Mouse (Mus musculus) midbrain, embryonic 11.5 days (tissue): ENCODE measurements around the gene Vti1b. TPM values are rescaled to one million over a fixed set of nuclear protein-coding genes. Genes with fewer than 3 reads are reported as not detected.
A peak's percentile ranks its signal among the peaks of the same experiment; 100 is the strongest.

Experiments
- ATAC-seq: fragments of 200-750 bp; cut with Nextera tagmentation; 2 replicates; pipeline ENCODE4 v1.8.0; 2017; ENCODE audit warnings: moderate TSS enrichment, moderate library complexity; ENCODE audit not compliant: low FRiP score
- DNase-seq: peaks from one replicate; pipeline ENCODE4 v3.0.0; 2015; ENCODE audit warnings: low spot score; ENCODE audit errors: missing footprints
- H3K27ac ChIP-seq: fragments of 300-500 bp; sonication (generic); 2 replicates; pipeline ENCODE4 v1.5.1; 2014; ENCODE audit warnings: low read depth, low read length
- H3K27me3 ChIP-seq: fragments of 300-500 bp; sonication (generic); 2 replicates; pipeline ENCODE4 v1.6.1; 2014; ENCODE audit warnings: mild to moderate bottlenecking, low read length, moderate library complexity, mixed read lengths; ENCODE audit not compliant: control insufficient read depth, insufficient read depth
- H3K36me3 ChIP-seq: fragments of 300-500 bp; sonication (generic); 2 replicates; pipeline ENCODE4 v1.6.1; 2014; ENCODE audit warnings: mild to moderate bottlenecking, low read length, moderate library complexity, mixed read lengths; ENCODE audit not compliant: control insufficient read depth, insufficient read depth
- H3K4me1 ChIP-seq: fragments of 300-500 bp; sonication (generic); 2 replicates; pipeline ENCODE4 v1.6.1; 2014; ENCODE audit warnings: low read length; ENCODE audit not compliant: control insufficient read depth, insufficient read depth
- H3K4me2 ChIP-seq: fragments of 300-500 bp; sonication (generic); 2 replicates; pipeline ENCODE4 v1.6.1; 2014; ENCODE audit warnings: mild to moderate bottlenecking, moderate library complexity
- H3K4me3 ChIP-seq: fragments of 300-500 bp; sonication (generic); 2 replicates; pipeline ENCODE4 v1.5.1; 2014; ENCODE audit warnings: low read depth, low read length
- H3K9ac ChIP-seq: fragments of 300-500 bp; sonication (generic); 2 replicates; pipeline ENCODE4 v1.6.1; 2014; ENCODE audit warnings: low read length
- H3K9me3 ChIP-seq: fragments of 300-500 bp; sonication (generic); 2 replicates; pipeline ENCODE4 v1.6.1; 2016; ENCODE audit warnings: low read length; ENCODE audit not compliant: control insufficient read depth
- WGBS: fragments of 180-500 bp; shearing (Covaris S2); extraction: QIAGEN DNeasy Blood & Tissue Kit; methylation state at CpG from one replicate; pipeline ENCODE4 v1.1.7; 2014; 5-methylcytosine and 5-hydroxymethylcytosine counted together
- polyA plus RNA-seq: library from polyadenylated mRNA; unstranded; fragments of >200 nt; fragmentation: Nextera tagmentation; extraction: Ambion mirVana; gene quantifications from 2 replicates; pipeline ENCODE4 v1.2.1, GENCODE M21; 2014

Vti1b gene
- polyA plus RNA-seq, 1 experiment from 2014 or later = 101 TPM

DNA sequence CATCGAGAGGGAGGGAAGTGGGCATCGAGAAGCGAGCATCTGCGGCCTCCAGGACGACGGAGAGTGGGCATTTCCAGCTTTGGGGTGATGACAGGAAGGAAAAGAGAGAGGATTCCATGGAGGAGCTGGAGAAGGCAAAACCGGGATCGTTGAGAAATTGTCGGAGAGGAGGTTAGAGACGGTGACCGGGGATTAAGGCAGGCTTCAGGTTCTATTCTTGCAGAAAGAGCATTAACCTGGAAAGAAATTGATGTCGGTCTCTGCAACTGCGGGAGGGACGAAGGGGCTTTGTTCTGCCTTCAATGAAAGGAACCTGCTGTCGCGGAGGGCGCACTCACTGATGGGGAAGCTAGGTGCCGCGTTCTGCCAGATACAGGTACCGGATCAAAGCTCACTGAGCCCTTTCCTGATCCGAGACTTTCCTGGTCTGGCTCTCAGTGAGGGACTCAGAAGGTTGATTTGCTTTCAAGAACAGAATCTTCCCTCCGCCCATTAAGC is 41.2 kb downstream of the Vti1b start:
- DNase-seq = peak; percentile 90
- Histone ChIP-seq H3K27ac (no peak overlapping the region), H3K4me2 (peak overlapping the region; percentile 90), H3K9ac (peak overlapping the region; percentile 58), H3K27me3 (peaks cover 27% of the 10 kb centered on the region), H3K4me1 (peaks cover 10% of the 10 kb centered on the region; the same call in 1 of the 2 replicates), H3K9me3 (no peaks in the 10 kb centered on the region), H3K36me3 (no peaks in the 10 kb centered on the region), H3K4me3 (peak overlapping the region; percentile 45)
- ATAC-seq = no peak
- WGBS = 2% methylated on average over 22 of the region's 22 CpGs

DNA sequence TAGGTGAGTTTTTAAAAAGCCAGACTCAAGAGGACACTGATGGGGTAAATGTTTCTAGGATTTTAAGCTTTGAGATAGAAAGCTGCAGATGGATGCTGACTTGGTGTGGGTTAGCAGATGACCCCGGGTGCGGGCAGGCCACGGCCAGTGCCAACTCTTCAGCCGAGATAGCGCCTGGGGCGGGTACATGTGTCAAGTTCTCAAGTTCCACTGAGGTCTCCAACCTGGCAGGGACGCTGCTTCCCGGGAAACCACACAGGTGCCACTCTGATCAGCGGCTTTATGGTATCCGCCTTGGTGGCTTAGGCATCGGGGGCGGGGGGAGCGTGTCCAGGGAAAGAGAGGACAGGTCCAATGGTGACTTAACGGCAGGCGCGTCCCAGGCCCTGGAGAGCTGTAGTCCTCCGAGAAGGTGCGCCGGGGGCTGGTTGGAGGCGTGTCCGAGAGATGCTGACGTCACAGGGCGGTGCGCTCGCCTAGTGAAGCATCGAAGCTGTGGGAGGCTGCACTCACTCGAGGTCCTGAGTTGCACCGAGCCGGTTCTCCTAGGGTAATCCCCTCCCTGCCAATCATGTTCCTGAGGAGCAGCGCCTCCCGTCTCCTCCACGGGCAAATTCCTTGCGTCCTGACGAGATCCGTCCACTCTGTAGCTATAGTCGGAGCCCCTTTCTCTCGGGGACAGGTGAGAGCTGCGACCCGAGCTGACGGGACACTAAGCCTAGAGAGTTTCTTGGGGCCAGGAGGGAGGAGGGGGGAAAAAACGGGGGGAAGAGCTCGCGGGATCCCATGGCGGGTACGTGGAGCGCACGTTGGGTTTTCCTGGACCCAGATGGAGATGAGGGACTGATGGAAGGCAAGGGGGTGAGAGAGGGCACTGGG is 41.9 kb downstream of the Vti1b start, which contains the start of gene Arg2:
Gene Arg2, plus strand, starts transcription at position 479 of the 879 bp plus-strand sequence.
- peak; percentile 91 for ATAC-seq
- H3K27ac ChIP-seq = no peak within 1 kb of the TSS
- peak within 1 kb of the TSS; percentile 58 for H3K9ac ChIP-seq
- DNase-seq = peak; percentile 96
- under 1% methylated on average over 47 of the region's 47 CpGs for WGBS
- H3K4me2 ChIP-seq = peak within 1 kb of the TSS; percentile 90
- peaks cover 10% of the 10 kb centered on the region; the same call in 1 of the 2 replicates for H3K4me1 ChIP-seq
- H3K36me3 ChIP-seq = no peaks in the 10 kb centered on the region
- no peaks in the 10 kb centered on the region for H3K9me3 ChIP-seq
- peak within 1 kb of the TSS; percentile 45 for H3K4me3 ChIP-seq
- H3K27me3 ChIP-seq = peaks cover 27% of the 10 kb centered on the region

DNA sequence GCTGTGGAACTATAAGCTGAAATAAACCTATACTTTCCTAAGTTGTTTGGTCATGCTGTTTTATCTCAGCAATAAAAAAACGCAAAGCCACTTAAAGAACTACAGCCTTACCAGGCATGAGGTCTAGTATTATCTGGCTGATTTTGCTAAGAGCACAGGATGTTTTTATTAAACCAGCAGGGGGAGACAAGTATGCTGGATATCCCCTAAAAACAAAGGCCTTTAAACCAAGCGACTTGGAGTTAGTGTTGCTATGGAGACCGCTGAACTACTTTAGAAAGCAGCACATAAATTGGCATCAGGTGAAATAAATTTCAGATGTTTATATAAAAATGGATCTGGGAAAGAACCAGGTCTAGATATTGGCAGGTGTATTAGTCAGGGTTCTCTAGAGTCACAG is 49.6 kb downstream of the Vti1b start:
- no peak overlapping the region for H3K27ac ChIP-seq
- H3K4me3 ChIP-seq = no peak overlapping the region
- no peak for ATAC-seq
- 33% methylated on average over 3 of the region's 3 CpGs for WGBS
- no peaks in the 10 kb centered on the region for H3K27me3 ChIP-seq
- no peaks in the 10 kb centered on the region for H3K4me1 ChIP-seq
- H3K36me3 ChIP-seq = no peaks in the 10 kb centered on the region
- no peaks in the 10 kb centered on the region for H3K9me3 ChIP-seq
- DNase-seq = no peak
- H3K4me2 ChIP-seq = no peak overlapping the region
- H3K9ac ChIP-seq = no peak overlapping the region

DNA sequence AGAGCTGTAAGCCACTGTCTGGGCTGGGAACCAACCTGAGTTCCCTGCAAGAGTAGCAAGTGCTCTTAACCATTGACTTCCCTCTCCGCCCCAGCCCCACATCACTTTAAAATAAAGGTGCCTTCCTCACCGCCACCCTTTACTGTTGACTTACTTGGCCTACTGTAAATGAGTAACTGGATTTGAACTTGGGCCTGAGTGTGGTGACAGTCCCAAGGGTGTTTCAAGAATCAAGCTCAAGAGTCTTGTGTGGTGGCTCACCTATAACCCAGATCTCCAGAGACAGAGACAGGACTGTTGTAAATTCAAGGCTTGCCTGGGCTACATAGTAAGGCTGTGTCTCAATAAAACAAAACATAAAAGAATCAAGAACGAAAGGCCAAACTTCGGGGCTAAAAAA is 53.5 kb downstream of the Vti1b start:
- Histone ChIP-seq H3K4me1 (no peaks in the 10 kb centered on the region), H3K9ac (no peak overlapping the region), H3K4me2 (no peak overlapping the region), H3K4me3 (no peak overlapping the region), H3K9me3 (no peaks in the 10 kb centered on the region), H3K27ac (no peak overlapping the region), H3K27me3 (no peaks in the 10 kb centered on the region), H3K36me3 (no peaks in the 10 kb centered on the region)
- ATAC-seq = no peak
- 90% methylated on average over 4 of the region's 4 CpGs for WGBS
- DNase-seq = no peak

Other genes starting within 250 kb of the Vti1b start
- gene Tmem229b, start 165.0 kb downstream of the Vti1b start, polyA plus RNA-seq = 6.0 and 6.4 TPM in 2 replicates
- gene Plekhh1, start 143.5 kb downstream of the Vti1b start, polyA plus RNA-seq = 6.4 and 6.8 TPM in 2 replicates
- 29.0 and 29.6 TPM in 2 replicates for gene Pigh, start 83.0 kb downstream of the Vti1b start, polyA plus RNA-seq
- gene Arg2, start 41.9 kb downstream of the Vti1b start, polyA plus RNA-seq = 4.1 and 5.5 TPM in 2 replicates
- gene Rdh11, start 19.6 kb upstream of the Vti1b start, polyA plus RNA-seq = 28.9 and 31.1 TPM in 2 replicates
- gene Rdh12, start 36.2 kb upstream of the Vti1b start, polyA plus RNA-seq = 1.4 and 1.9 TPM in 2 replicates
- 11.5 and 12.9 TPM in 2 replicates for gene Zfyve26, start 123.6 kb upstream of the Vti1b start, polyA plus RNA-seq
- gene Rad51b, start 124.6 kb upstream of the Vti1b start, polyA plus RNA-seq = 6.9 and 8.4 TPM in 2 replicates